Mouse (Mus musculus) right cerebral cortex, adult 2 months (tissue): ENCODE results near the gene Ap3d1.
A peak's percentile ranks its signal among the peaks of the same experiment; 100 is the strongest.

Source experiments
- DNase-seq, 2 experiments: peaks; one replicate each; pipeline ENCODE4 v3.0.0; 2021 to 2022; ENCODE audit warnings: low spot score in 2 of 2

Ap3d1 gene

DNA sequence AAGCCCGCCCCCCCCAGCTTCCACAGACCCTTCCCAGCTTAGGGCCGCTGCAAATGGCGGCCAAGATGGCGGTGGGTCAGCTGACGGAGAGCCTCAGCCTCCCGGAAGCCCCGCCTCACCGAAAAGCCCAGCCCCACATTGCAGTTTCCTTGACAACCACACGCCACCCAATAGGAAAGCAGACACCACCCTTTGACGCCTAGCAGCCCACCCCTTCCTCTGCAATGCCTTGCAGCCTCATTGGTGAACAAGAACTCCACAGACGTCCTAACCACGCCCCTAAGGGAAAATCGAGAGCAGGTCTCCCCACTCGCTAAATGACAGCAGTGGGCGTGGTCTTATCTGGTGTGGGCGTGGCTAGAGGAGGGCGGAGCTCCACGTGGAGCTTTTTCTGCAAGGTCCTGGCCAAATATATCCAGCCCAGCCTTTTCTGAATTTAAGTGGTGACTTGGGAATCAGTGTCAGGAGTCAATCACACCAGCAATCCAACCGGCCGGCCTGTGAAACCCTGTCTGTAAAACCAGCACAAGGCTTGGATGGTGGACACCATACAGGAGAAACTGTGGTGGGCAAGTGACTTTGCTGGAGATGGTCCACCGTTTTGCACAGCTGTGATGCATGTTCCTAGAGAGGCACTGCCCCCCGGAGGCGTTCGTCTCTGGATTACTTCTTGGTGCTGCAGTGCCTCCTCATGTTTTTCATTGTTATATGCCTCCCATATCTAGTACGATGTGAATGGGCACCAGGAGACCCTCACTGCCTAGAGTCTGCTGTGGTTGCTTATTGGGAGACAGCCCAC lies at the start of gene Ap3d1:
Ap3d1 (minus strand) TSS at position 85 of the 799 bp plus-strand sequence.
- DNase-seq: peak; percentile 96 to 97

GRCm38 (mm10) chr10:80791476-80792174 lies 49.6 kb upstream of the Ap3d1 start:
- DNase-seq: peak in 1 of 2 experiments; percentile 40

GRCm38 (mm10) chr10:80790761-80791404 lies 48.8 kb upstream of the Ap3d1 start:
- DNase-seq: no peak

GRCm38 (mm10) chr10:80787517-80787916 lies 45.5 kb upstream of the Ap3d1 start:
- DNase-seq: no peak

- no peak for DNase-seq
Observed at GRCm38 (mm10) chr10:80785963-80786362, 43.9 kb upstream of the Ap3d1 start.

GRCm38 (mm10) chr10:80784871-80785270 lies 42.8 kb upstream of the Ap3d1 start:
- no peak for DNase-seq

DNA sequence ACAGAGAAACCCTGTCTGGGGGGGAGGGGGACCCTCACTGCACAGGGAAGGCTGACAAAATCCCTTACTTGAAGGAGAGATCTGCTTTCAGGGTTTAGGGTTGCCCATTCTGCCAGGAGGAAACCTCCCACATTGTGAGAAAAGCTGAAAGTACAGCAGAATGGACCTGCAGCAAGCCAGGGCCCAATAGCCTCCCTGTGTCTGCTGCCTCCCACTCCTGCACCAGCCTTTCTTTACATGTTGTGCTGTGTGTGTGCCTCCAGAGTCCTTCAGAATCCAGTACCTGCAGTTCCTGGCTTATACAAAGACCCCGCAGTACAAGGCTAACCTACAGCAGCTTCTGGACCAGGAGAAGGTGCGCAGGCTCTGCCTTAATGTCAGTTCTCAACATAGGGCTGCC lies 42.2 kb upstream of the Ap3d1 start:
- no peak for DNase-seq

DNA sequence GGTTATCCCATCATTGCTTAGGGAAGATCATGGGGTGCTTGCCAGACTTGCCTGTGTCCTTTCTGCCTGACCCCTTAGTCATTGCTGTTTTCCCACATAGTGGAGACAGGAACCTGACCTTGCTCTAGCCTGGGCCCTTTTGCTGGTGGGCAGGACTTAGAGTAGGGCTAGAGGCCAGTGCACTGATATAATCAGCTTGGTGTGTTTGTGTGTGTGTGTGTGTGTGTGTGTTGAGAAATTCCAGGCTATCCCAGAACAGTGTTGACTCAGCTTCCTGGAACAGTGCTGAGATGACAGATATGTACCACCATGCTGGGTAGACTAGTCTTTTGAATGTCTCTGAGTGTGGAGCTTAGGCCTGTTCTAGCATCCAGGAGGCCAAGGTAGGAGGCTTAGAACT lies 37.5 kb upstream of the Ap3d1 start:
- no peak for DNase-seq

DNA sequence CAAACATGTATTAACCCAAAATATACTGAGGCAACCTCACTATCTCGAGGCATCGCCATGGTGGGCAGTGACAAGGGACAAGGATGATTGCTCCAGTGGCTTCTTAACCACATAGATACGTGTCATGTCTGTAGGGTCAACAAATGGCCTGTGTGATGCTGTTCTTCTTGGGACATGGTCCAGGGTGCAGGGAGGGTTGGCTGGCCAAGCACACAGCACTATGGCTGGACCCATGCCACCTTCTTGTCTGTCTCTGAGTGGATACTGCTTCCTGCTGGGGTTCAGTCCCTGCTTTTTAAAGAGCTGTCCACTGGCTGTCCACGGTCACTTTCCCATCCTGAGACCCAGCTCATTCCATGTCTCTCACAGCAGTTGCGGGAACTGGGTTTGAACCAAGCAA lies 35.1 kb upstream of the Ap3d1 start:
- DNase-seq: no peak

DNA sequence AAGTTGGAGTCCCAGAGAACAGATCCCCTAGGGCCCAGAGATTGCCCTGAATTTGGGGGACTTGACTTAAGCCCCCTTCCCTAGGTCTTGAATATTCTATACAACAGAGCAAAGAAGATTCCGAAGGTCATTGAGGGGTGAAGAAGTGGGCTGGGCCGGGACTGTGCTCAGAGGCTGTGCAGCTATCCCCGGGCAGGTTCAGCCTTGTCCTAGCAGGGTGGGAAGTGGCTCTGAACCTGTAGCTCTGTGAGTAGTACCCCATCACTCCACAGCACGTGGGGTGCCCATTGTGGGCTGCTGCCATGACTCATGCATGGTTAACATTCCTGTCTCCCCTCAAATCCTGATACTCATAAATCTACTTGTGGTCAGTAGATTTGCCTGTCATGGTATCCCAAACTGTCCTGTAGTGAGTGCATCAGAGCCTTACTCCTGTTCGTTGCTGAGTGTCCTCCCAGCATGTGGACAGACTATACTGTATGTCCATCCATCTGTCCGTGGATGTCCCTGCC lies 34.4 kb upstream of the Ap3d1 start:
- DNase-seq: no peak

DNA sequence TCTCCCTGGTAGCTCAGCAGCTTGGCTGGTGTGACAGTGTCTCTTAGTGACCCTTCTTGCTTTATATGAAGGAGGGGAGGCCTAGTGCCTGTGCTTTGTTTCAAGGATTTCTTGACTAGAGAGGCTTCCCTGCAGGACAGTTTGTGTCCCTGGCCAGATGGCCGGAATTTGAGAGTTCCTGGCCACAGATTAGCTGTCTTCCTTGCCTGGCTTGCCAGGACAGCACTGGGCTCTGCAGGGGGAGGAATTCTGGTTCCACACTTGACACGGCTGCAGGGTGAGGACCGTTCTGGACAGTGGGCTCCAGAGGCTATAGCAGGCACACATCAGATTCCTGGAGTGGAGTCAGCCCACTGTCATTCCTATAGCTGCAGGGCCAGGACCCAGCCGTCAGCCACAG lies 33.7 kb upstream of the Ap3d1 start:
- no peak for DNase-seq

- DNase-seq: no peak
Observed at GRCm38 (mm10) chr10:80774981-80775380, 32.9 kb upstream of the Ap3d1 start.

DNA sequence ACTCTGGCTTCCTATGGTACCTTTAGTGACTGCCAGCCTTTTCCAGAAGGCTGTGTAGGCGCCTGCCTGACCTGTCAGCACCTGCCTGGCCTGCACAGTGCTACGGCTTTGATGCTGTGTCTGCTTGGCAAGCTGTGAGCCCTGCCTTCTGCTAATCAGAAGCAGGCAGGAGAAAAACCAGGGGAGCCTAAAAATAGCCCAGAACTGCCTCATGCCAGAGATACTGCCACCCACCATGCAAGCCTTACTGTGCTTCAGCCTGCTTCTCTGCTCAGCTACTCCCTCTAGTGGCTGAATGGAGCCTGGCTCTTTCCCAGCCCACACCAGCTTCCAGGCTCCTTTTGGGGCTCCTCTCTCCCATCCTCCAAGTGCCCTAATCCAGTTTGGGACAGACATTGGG lies 32.5 kb upstream of the Ap3d1 start:
- peak; percentile 90 to 92 for DNase-seq

GRCm38 (mm10) chr10:80773816-80774215 lies 31.8 kb upstream of the Ap3d1 start:
- DNase-seq: no peak

DNA sequence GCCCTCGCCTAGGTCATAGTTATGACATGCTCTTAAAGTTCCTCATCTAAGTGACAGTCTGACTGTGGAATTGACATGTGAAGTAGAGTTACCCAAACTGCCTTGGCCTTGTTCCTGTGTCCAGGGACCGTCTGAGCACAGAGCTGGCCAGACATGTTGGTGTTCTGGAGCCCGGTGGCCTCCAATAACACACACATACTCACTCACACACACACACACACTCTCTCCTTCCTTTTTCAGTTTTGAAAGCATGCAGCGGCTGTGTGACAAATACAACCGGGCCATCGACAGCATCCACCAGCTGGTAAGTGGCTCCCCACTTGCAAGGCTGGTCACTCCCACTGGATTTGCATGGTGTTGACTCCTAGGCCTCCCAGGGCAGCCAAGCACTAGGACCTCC lies 26.3 kb upstream of the Ap3d1 start:
- no peak for DNase-seq

GRCm38 (mm10) chr10:80766161-80766815 lies 24.2 kb upstream of the Ap3d1 start:
- no peak for DNase-seq

GRCm38 (mm10) chr10:80765746-80766145 lies 23.7 kb upstream of the Ap3d1 start:
- no peak for DNase-seq

- no peak for DNase-seq
Observed at GRCm38 (mm10) chr10:80763502-80763901, 21.4 kb upstream of the Ap3d1 start.

DNA sequence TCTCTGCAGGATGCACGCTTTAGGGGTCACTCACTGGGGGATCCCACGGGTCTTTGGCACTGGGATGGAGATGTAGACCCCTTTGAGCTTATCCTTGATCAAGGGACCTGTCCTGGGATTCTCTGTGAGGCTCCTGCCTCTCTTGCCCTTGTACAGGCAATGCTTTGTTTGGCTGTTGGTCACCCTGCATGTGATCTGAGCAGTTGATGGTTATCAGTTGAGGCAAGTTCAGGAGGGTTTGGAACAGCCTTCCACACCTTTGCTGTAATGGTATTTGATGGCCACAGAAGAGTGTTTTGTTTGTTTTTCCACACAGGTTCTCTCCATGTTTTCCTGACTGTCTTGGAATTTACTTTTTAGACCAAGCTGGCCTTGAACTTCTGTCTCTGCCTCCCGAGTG lies 19.8 kb upstream of the Ap3d1 start:
- no peak for DNase-seq

DNA sequence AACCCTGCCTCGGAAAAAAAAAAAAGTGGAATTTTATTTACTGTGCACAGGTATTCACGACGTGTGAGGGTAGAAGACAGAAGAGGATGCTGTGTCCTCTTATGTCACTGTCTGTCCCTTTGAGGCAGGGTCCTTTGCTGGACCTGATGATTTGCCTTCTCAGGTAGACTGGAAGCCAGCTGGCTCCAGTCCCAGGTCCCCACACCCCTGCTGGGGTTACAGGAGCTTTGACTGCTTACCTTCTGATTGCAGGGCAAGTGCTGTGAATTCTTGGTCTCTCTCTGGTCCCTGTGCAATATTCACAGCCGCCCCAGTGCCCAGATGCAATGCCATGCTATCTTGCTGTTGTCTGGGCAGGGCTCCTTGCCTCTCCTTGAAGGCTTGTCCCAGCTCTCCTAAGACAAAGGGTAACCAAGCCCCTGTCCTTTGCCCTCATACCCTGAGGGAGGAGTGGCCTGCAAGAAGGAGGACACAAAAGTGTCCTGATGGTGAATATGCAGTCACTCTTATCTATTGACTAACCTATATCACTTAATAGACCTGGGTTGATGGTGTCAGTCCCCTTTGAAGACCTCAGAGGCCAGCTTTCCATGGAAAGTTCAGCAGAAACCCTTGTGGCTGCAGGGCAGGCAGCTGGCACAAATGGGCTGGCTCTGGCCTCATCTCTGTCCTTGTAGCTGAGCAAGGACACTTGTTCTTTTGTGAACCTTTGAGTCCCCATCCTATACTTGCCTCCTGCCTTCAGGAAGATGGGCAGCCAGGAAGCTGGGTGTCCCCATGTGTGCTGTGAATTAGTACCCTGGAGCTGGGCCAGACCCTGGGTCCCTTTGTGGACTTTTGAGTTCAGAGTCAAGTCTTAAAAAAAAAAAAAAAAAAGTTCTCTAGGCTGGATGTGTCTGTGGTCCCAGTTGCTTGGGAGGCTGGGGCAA lies 18.8 kb upstream of the Ap3d1 start:
- no peak for DNase-seq

DNA sequence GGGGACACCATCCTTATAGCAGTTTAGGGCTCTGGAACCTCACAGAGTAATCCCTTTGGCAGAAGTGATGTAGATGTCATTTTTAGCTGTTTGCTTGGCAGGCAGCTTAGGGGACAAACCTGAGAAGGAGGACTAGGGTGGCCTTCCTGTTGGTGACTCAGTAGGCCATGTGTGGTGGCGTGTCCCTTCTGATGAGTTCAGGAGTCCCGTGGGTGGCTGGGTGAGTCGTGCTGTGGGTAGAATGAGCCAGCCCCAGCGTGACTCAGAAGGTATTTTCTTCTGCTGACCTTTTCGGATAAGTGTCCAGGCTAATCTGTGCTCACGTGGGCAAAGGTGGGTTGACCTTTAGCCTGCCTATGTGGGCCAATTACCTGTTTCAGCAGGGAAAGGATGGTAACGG lies 16.6 kb upstream of the Ap3d1 start:
- peak; percentile 47 to 55 for DNase-seq
